Mouse (Mus musculus): ENCODE results near the gene Pxdc1. TPM values are rescaled to one million over a fixed set of nuclear protein-coding genes. Genes with fewer than 3 reads are reported as not detected.

The Pxdc1 gene
- polyA plus RNA-seq, 1 experiment from 2014 or later = 24.8 TPM

DNA sequence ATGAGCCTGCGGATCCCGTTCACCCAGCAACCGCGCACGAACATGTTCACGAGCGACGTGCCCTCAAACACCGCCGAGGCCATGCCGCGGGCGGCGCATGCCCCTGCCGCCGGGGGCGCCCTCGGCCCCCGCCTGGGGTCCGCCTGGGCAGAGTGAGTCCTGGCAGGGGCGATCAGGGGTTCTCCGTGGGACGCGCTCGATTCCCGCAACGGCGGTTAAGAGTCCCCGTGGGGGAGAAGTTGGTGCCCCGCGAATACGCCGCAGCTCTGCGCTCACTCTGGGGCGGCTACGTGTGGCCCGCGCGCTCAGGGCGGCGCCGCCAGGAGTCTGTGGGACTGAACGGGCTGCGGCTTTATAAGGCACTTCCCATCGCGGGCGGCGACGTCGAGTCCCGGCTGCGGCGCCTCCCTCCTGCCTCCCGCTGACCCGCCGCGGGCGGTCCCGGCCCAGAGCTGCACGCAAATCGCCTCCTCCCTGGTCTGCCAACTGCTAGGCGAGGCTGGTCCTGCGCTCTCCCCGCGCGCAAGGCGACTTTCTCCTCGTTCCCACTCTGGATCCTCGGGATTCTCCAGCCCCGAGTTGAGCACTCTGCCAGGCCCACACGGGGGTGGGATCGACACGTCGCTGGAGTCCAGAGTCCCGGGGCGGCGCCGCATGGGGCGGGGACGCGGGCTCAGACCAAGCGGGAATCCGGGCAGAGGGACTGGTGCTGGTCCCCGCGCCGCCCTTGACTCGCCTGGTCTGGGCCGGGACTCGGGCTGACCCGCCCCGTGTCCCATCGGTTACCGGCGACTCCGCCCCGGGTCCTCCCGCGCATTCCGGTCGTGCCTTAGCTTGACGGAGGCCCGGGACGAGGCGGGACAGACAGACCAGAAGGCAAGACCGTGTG, 689 bp downstream of the Pxdc1 start:
- under 1% methylated on average over 95 of the region's 105 CpGs for WGBS (ENCODE audit: insufficient replicate concordance)
- Histone ChIP-seq H3K4me3 (ENCODE audit: low read depth, low read length) (peak overlapping the region; percentile 68), H3K9me3 (ENCODE audit: low read length) (no peaks in the 10 kb centered on the region), H3K36me3 (replicated peaks; ENCODE audit: insufficient read depth, low read length) (no peaks in the 10 kb centered on the region), H3K4me2 (ENCODE audit: low read depth, low read length) (peak overlapping the region; percentile 71), H3K27ac (ENCODE audit: low read depth) (peak overlapping the region; percentile 96), H3K4me1 (ENCODE audit: insufficient read depth) (peaks cover 25% of the 10 kb centered on the region), H3K9ac (replicated peaks) (peak overlapping the region; percentile 78), H3K27me3 (ENCODE audit: insufficient read depth, low read length) (peaks cover 24% of the 10 kb centered on the region)
- peak; percentile 83 for DNase-seq
- TF ChIP-seq EP300 (IDR thresholded peaks at IDR 0.05; ENCODE audit: low read depth) (no peak), CTCF (IDR thresholded peaks at IDR 0.05; ENCODE audit: low read depth) (peak; percentile 44)
- ATAC-seq = peak; percentile 83

DNA sequence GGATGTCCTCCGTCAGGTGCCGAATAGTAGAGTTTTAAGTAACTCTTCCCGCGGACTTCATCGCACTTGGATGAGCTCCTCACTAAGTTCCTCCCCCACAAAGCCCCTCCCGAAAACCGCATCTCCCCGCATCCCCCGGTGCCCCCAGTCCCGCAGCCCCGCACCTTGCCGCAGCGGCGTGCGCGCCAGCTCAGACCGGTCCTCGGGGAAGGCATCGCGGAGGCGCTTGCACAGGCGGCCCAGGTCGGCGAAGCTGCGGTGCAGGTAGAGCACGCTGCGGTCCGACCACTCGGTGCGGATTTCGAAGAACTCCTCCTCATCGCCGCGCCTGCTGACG, 1.3 kb downstream of the Pxdc1 start:
- Histone ChIP-seq H3K4me3 (ENCODE audit: low read depth, low read length) (peak overlapping the region; percentile 68), H3K9ac (replicated peaks) (peak overlapping the region; percentile 78), H3K27me3 (ENCODE audit: insufficient read depth, low read length) (peaks cover 24% of the 10 kb centered on the region), H3K36me3 (replicated peaks; ENCODE audit: insufficient read depth, low read length) (no peaks in the 10 kb centered on the region), H3K27ac (ENCODE audit: low read depth) (peak overlapping the region; percentile 96), H3K4me2 (ENCODE audit: low read depth, low read length) (peak overlapping the region; percentile 71), H3K4me1 (ENCODE audit: insufficient read depth) (peaks cover 31% of the 10 kb centered on the region), H3K9me3 (ENCODE audit: low read length) (no peaks in the 10 kb centered on the region)
- whole genome bisulfite sequencing (ENCODE audit: insufficient replicate concordance) = under 1% methylated on average over 35 of the region's 35 CpGs
- DNase-seq (no peak), ATAC-seq (no peak)
- no peak for TF ChIP-seq CTCF (IDR thresholded peaks at IDR 0.05; ENCODE audit: low read depth)
- no peak for TF ChIP-seq EP300 (IDR thresholded peaks at IDR 0.05; ENCODE audit: low read depth)

DNA sequence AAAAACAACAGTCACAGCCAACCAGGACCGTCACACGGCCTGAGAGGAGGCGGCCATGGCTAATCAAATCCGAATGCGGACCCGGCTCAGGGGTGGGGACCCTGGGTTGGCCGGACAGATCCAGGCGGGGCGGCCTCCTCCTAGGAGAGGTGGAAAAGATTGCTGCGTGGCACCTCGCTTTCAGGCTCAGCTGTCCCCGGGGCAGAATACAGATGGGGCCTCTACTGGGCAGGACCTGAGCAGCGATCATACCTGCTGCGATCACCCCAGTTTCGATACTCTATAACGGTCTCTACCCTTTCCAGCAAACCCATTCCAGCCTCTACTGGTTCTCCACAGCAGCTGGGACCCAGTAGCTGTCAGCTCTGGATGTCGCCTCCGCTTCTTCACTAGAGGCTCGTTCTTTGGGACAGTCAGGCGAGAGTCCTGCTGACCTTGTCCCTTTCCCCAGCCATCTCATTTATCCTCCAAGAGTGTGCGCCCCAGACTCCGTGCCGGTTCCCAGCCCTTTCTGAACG, 1.8 kb downstream of the Pxdc1 start:
- H3K4me1 ChIP-seq (ENCODE audit: insufficient read depth) = peaks cover 32% of the 10 kb centered on the region
- peaks cover 24% of the 10 kb centered on the region for H3K27me3 ChIP-seq (ENCODE audit: insufficient read depth, low read length)
- 3% methylated on average over 24 of the region's 24 CpGs for WGBS (ENCODE audit: insufficient replicate concordance)
- no peaks in the 10 kb centered on the region for H3K9me3 ChIP-seq (ENCODE audit: low read length)
- peak overlapping the region; percentile 78 for H3K9ac ChIP-seq (replicated peaks)
- no peaks in the 10 kb centered on the region for H3K36me3 ChIP-seq (replicated peaks; ENCODE audit: insufficient read depth, low read length)
- peak overlapping the region; percentile 68 for H3K4me3 ChIP-seq (ENCODE audit: low read depth, low read length)
- H3K4me2 ChIP-seq (ENCODE audit: low read depth, low read length) = peak overlapping the region; percentile 71
- ATAC-seq (peak; percentile 62), DNase-seq (peak; percentile 71)
- TF ChIP-seq EP300 (IDR thresholded peaks at IDR 0.05; ENCODE audit: low read depth) (no peak), CTCF (IDR thresholded peaks at IDR 0.05; ENCODE audit: low read depth) (no peak)
- peak overlapping the region; percentile 96 for H3K27ac ChIP-seq (ENCODE audit: low read depth)

DNA sequence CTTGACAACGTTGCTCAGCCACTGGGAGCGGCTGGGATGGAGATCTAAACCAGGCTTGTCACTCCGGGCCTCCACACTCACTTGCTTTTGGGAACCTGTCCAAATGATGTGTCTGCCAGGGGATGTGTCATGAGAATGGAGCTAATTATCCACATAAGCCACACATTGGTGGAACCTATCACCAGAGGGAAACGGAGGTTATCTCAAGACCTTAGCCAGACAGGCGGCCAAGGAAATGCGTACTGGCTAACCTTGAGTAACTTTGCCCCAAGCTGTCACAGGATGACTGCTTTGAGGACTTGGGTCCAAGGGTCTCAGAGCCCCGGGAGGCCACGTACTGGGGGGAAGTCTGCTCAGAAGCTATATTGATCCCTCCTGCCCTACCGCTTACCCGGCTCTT, 2.3 kb downstream of the Pxdc1 start:
- peak overlapping the region; percentile 96 for H3K27ac ChIP-seq (ENCODE audit: low read depth)
- H3K9me3 ChIP-seq (ENCODE audit: low read length) = no peaks in the 10 kb centered on the region
- H3K4me2 ChIP-seq (ENCODE audit: low read depth, low read length) = peak overlapping the region; percentile 71
- peak overlapping the region; percentile 78 for H3K9ac ChIP-seq (replicated peaks)
- H3K4me3 ChIP-seq (ENCODE audit: low read depth, low read length) = peak overlapping the region; percentile 68
- peaks cover 34% of the 10 kb centered on the region for H3K4me1 ChIP-seq (ENCODE audit: insufficient read depth)
- 34% methylated on average over 10 of the region's 10 CpGs for WGBS (ENCODE audit: insufficient replicate concordance)
- H3K27me3 ChIP-seq (ENCODE audit: insufficient read depth, low read length) = peaks cover 24% of the 10 kb centered on the region
- TF ChIP-seq CTCF (IDR thresholded peaks at IDR 0.05; ENCODE audit: low read depth) (no peak), EP300 (IDR thresholded peaks at IDR 0.05; ENCODE audit: low read depth) (peak; percentile 32; the same call in 1 of the 2 replicates)
- peak; percentile 9 for ATAC-seq
- H3K36me3 ChIP-seq (replicated peaks; ENCODE audit: insufficient read depth, low read length) = no peaks in the 10 kb centered on the region
- peak; percentile 59 for DNase-seq

DNA sequence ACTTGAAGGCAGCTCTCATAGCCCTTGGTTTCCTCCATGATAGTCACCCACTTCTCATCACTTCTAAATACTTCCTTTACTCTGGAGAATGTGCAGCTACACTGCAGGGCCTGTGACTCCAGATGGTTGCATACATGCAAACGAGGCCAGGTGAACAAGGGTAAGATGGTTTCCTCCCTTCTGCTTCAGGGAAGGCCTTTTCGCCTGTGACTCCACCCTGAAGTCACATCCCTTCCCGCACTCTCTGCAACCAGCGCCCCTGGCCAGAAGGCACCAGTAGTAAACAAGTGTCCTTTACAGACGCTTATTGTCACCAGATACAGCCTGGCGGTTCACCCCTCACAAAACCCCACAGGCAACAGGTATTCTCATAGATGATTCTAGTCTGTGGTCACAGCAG, 2.9 kb downstream of the Pxdc1 start:
- no peak overlapping the region for H3K27ac ChIP-seq (ENCODE audit: low read depth)
- no peaks in the 10 kb centered on the region for H3K9me3 ChIP-seq (ENCODE audit: low read length)
- H3K27me3 ChIP-seq (ENCODE audit: insufficient read depth, low read length) = peaks cover 24% of the 10 kb centered on the region
- H3K4me2 ChIP-seq (ENCODE audit: low read depth, low read length) = peak overlapping the region; percentile 71
- no peak for ATAC-seq
- TF ChIP-seq EP300 (IDR thresholded peaks at IDR 0.05; ENCODE audit: low read depth) = no peak
- TF ChIP-seq CTCF (IDR thresholded peaks at IDR 0.05; ENCODE audit: low read depth) = no peak
- H3K4me1 ChIP-seq (ENCODE audit: insufficient read depth) = peaks cover 34% of the 10 kb centered on the region
- 51% methylated on average over 6 of the region's 6 CpGs for whole genome bisulfite sequencing (ENCODE audit: insufficient replicate concordance)
- no peak for DNase-seq
- H3K36me3 ChIP-seq (replicated peaks; ENCODE audit: insufficient read depth, low read length) = no peaks in the 10 kb centered on the region
- peak overlapping the region; percentile 78 for H3K9ac ChIP-seq (replicated peaks)
- H3K4me3 ChIP-seq (ENCODE audit: low read depth, low read length) = peak overlapping the region; percentile 68

DNA sequence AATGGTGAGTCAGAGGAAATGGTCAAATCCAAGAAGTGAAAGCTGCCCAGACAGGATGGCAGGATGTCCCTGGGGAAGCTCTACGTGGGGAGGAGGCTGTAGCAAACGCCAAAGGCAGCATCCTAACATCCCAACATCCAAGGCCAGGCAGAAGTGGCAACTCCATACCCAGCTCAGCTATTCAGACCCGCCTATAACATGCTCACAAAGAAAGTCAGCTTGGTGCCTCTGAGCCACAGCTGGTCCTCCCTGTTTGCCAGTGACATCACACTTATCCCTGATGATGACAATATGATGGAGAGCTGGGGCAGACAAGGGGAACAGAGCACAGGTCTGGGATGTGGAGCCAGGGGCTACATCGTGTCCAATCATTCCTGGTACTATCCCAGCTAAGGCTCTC, 5.5 kb downstream of the Pxdc1 start:
- no peak for ATAC-seq

More for the DNA sequence above, 5.5 kb downstream of the Pxdc1 start:
- peak overlapping the region; percentile 18; the same call in 1 of the 2 replicates for H3K4me2 ChIP-seq (ENCODE audit: low read depth, low read length)
- TF ChIP-seq CTCF (IDR thresholded peaks at IDR 0.05; ENCODE audit: low read depth) = no peak
- no peak for TF ChIP-seq EP300 (IDR thresholded peaks at IDR 0.05; ENCODE audit: low read depth)
- H3K4me1 ChIP-seq (ENCODE audit: insufficient read depth) = peaks cover 29% of the 10 kb centered on the region
- H3K9me3 ChIP-seq (ENCODE audit: low read length) = no peaks in the 10 kb centered on the region
- H3K9ac ChIP-seq (replicated peaks) = no peak overlapping the region
- H3K27me3 ChIP-seq (ENCODE audit: insufficient read depth, low read length) = peaks cover 17% of the 10 kb centered on the region
- H3K36me3 ChIP-seq (replicated peaks; ENCODE audit: insufficient read depth, low read length) = no peaks in the 10 kb centered on the region
- no peak overlapping the region for H3K27ac ChIP-seq (ENCODE audit: low read depth)
- DNase-seq = no peak
- WGBS (ENCODE audit: insufficient replicate concordance) = 50% methylated on average over 4 of the region's 4 CpGs
- H3K4me3 ChIP-seq (ENCODE audit: low read depth, low read length) = no peak overlapping the region
